Mouse (Mus musculus) neural tube, embryonic 12.5 days (tissue): ENCODE data around the gene Rnf148. TPM values are rescaled to one million over a fixed set of nuclear protein-coding genes. Genes with fewer than 3 reads are reported as not detected.

Experiments used
- ATAC-seq: fragments of 200-750 bp; cut with Nextera tagmentation; 2 replicates; pipeline ENCODE4 v1.8.0; 2017; ENCODE audit warnings: low read depth, mild to moderate bottlenecking, moderate TSS enrichment, moderate library complexity; ENCODE audit not compliant: low FRiP score
- H3K27ac ChIP-seq: fragments of 300-500 bp; sonication (generic); 2 replicates; pipeline ENCODE4 v1.5.1; 2016
- H3K27me3 ChIP-seq: fragments of 300-500 bp; sonication (generic); replicated peaks from 2 replicates; pipeline ENCODE4 v1.6.1; 2016; ENCODE audit warnings: mild to moderate bottlenecking
- H3K36me3 ChIP-seq: fragments of 300-500 bp; sonication (generic); 2 replicates; pipeline ENCODE4 v1.6.1; 2016; ENCODE audit warnings: mild to moderate bottlenecking
- H3K4me1 ChIP-seq: fragments of 300-500 bp; sonication (generic); 2 replicates; pipeline ENCODE4 v1.6.1; 2016
- H3K4me2 ChIP-seq: fragments of 300-500 bp; sonication (generic); replicated peaks from 2 replicates; pipeline ENCODE4 v1.6.1; 2016; ENCODE audit warnings: mild to moderate bottlenecking
- H3K4me3 ChIP-seq: fragments of 300-500 bp; sonication (generic); 2 replicates; pipeline ENCODE4 v1.5.1; 2016
- H3K9ac ChIP-seq: fragments of 300-500 bp; sonication (generic); 2 replicates; pipeline ENCODE4 v1.6.1; 2016; ENCODE audit warnings: mild to moderate bottlenecking
- H3K9me3 ChIP-seq: fragments of 300-500 bp; sonication (generic); 2 replicates; pipeline ENCODE4 v1.6.1; 2016; ENCODE audit warnings: mild to moderate bottlenecking
- WGBS: fragments of 180-500 bp; shearing (Covaris S2); methylation state at CpG from one replicate; pipeline ENCODE4 v1.1.7; 2016; 5-methylcytosine and 5-hydroxymethylcytosine counted together
- polyA plus RNA-seq: library from polyadenylated mRNA; unstranded; fragments of >200 nt; fragmentation: Nextera tagmentation; extraction: Ambion mirVana; gene quantifications from 2 replicates; pipeline ENCODE4 v1.2.1, GENCODE M21; 2016

Gene Rnf148
- not detected in 2 replicates for polyA plus RNA-seq

GRCm38 (mm10) chr6:23655036-23655435 lies at the start of gene Rnf148:
TSS of gene Rnf148 (minus strand) at chr6:23655136.
- Histone ChIP-seq H3K4me2 (no peak within 1 kb of the TSS), H3K36me3 (no peaks in the 10 kb centered on the region), H3K4me3 (no peak within 1 kb of the TSS), H3K4me1 (no peaks in the 10 kb centered on the region), H3K27me3 (no peaks in the 10 kb centered on the region), H3K27ac (no peak within 1 kb of the TSS), H3K9ac (no peak within 1 kb of the TSS), H3K9me3 (no peaks in the 10 kb centered on the region)
- ATAC-seq = no peak
- WGBS = 96% methylated on average over 2 of the region's 2 CpGs

- Histone ChIP-seq H3K9ac (no peak overlapping the region), H3K4me2 (no peak overlapping the region), H3K4me3 (no peak overlapping the region), H3K4me1 (no peaks in the 10 kb centered on the region), H3K9me3 (no peaks in the 10 kb centered on the region), H3K27ac (no peak overlapping the region), H3K27me3 (no peaks in the 10 kb centered on the region), H3K36me3 (no peaks in the 10 kb centered on the region)
- ATAC-seq = no peak
- 73% methylated on average over 3 of the region's 3 CpGs for WGBS
Observed at GRCm38 (mm10) chr6:23700879-23701278, 45.9 kb upstream of the Rnf148 start.

DNA sequence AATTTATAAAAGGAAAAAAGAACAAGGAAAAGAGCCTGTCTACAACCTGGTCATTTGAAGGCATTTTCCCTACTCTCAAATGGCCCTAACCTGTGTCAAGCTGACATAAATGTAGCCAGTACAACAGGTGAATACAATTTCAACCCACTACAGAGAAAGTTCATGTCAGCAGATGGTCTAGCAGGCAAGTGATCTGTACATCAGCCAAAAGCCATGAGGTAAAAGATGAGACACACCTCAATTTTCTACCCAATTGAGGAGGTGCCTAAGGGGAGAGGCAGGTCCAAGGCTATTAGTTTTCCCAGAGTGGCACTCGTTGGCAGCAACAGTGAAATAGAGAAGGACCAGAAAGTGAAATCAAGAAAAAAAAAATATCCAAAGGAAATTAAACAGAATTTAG lies 23.2 kb upstream of the Rnf148 start:
- Histone ChIP-seq H3K9ac (no peak overlapping the region), H3K36me3 (no peaks in the 10 kb centered on the region), H3K27ac (no peak overlapping the region), H3K4me3 (no peak overlapping the region), H3K27me3 (no peaks in the 10 kb centered on the region), H3K4me2 (no peak overlapping the region), H3K9me3 (no peaks in the 10 kb centered on the region), H3K4me1 (no peaks in the 10 kb centered on the region)
- no peak for ATAC-seq
- 80% methylated on average over 1 of the region's 1 CpGs for WGBS

- 92% methylated on average over 2 of the region's 2 CpGs for WGBS
- Histone ChIP-seq H3K27me3 (no peaks in the 10 kb centered on the region), H3K4me2 (no peak within 1 kb of the TSS), H3K4me1 (no peaks in the 10 kb centered on the region), H3K9ac (no peak within 1 kb of the TSS), H3K36me3 (no peaks in the 10 kb centered on the region), H3K27ac (no peak within 1 kb of the TSS), H3K4me3 (no peak within 1 kb of the TSS), H3K9me3 (no peaks in the 10 kb centered on the region)
- no peak for ATAC-seq
Observed at GRCm38 (mm10) chr6:23650205-23650604, 4.7 kb downstream of the Rnf148 start, which contains the start of gene Rnf133. TSS of gene Rnf133 (minus strand) at chr6:23650305.

DNA sequence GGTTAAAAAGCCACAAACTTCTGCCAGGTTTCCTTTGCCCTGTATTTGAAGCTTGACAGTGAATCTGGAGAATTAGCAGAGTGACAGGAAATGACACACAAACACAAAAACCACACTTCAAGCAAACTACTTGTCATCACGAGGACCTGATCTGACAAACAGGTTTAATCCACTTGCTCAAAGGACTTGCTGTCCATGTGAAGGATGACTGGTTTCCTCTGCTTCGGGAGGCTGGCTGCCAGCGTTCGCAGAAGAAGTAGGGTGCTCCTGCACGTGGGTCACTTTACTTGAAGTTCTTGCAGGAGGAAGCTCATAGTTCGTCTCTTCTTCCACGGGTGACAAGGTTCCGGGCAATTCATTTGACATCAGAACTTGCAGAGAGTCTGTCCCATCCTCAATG lies 6.2 kb downstream of the Rnf148 start:
- no peak overlapping the region for H3K27ac ChIP-seq
- WGBS = 87% methylated on average over 8 of the region's 8 CpGs
- no peaks in the 10 kb centered on the region for H3K9me3 ChIP-seq
- H3K9ac ChIP-seq = no peak overlapping the region
- H3K4me2 ChIP-seq = no peak overlapping the region
- no peaks in the 10 kb centered on the region for H3K4me1 ChIP-seq
- H3K36me3 ChIP-seq = no peaks in the 10 kb centered on the region
- H3K4me3 ChIP-seq = no peak overlapping the region
- no peaks in the 10 kb centered on the region for H3K27me3 ChIP-seq
- ATAC-seq = no peak

- H3K4me1 ChIP-seq = no peaks in the 10 kb centered on the region
- no peak for ATAC-seq
- no peak overlapping the region for H3K4me3 ChIP-seq
- H3K27me3 ChIP-seq = no peaks in the 10 kb centered on the region
- H3K27ac ChIP-seq = no peak overlapping the region
- WGBS = 74% methylated on average over 7 of the region's 7 CpGs
- no peak overlapping the region for H3K9ac ChIP-seq
- no peaks in the 10 kb centered on the region for H3K9me3 ChIP-seq
- no peak overlapping the region for H3K4me2 ChIP-seq
- no peaks in the 10 kb centered on the region for H3K36me3 ChIP-seq
Observed at GRCm38 (mm10) chr6:23647627-23648247, 7.2 kb downstream of the Rnf148 start.

GRCm38 (mm10) chr6:23637081-23637480 lies 17.9 kb downstream of the Rnf148 start:
- Histone ChIP-seq H3K27me3 (no peaks in the 10 kb centered on the region), H3K27ac (no peak overlapping the region), H3K9me3 (no peaks in the 10 kb centered on the region), H3K4me2 (no peak overlapping the region), H3K36me3 (no peaks in the 10 kb centered on the region), H3K9ac (no peak overlapping the region), H3K4me1 (no peaks in the 10 kb centered on the region), H3K4me3 (no peak overlapping the region)
- ATAC-seq = no peak
- 81% methylated on average over 3 of the region's 3 CpGs for WGBS

- Histone ChIP-seq H3K27me3 (no peaks in the 10 kb centered on the region), H3K9ac (no peak overlapping the region), H3K4me3 (no peak overlapping the region), H3K4me2 (no peak overlapping the region), H3K4me1 (no peaks in the 10 kb centered on the region), H3K36me3 (no peaks in the 10 kb centered on the region), H3K9me3 (no peaks in the 10 kb centered on the region), H3K27ac (no peak overlapping the region)
- ATAC-seq = no peak
- 89% methylated on average over 3 of the region's 3 CpGs for WGBS
Observed at GRCm38 (mm10) chr6:23635208-23635607, 19.7 kb downstream of the Rnf148 start.

GRCm38 (mm10) chr6:23634016-23634415 lies 20.9 kb downstream of the Rnf148 start:
- Histone ChIP-seq H3K27ac (no peak overlapping the region), H3K4me1 (no peaks in the 10 kb centered on the region), H3K27me3 (no peaks in the 10 kb centered on the region), H3K36me3 (no peaks in the 10 kb centered on the region), H3K9ac (no peak overlapping the region), H3K4me2 (no peak overlapping the region), H3K9me3 (no peaks in the 10 kb centered on the region), H3K4me3 (no peak overlapping the region)
- WGBS = 77% methylated on average over 9 of the region's 9 CpGs
- ATAC-seq = no peak

- 10% methylated on average over 4 of the region's 4 CpGs for WGBS
- Histone ChIP-seq H3K9me3 (no peaks in the 10 kb centered on the region), H3K27ac (no peak overlapping the region), H3K4me3 (no peak overlapping the region), H3K4me1 (no peaks in the 10 kb centered on the region), H3K36me3 (no peaks in the 10 kb centered on the region), H3K27me3 (no peaks in the 10 kb centered on the region), H3K9ac (no peak overlapping the region), H3K4me2 (no peak overlapping the region)
- ATAC-seq = no peak
Observed at GRCm38 (mm10) chr6:23630465-23630864, 24.5 kb downstream of the Rnf148 start.

Other genes starting within 250 kb of the Rnf148 start
- gene Rnf133, start 4.8 kb downstream of the Rnf148 start, polyA plus RNA-seq = not detected in 2 replicates
- gene Cadps2, start 184.3 kb upstream of the Rnf148 start, polyA plus RNA-seq = 3.4 and 3.6 TPM in 2 replicates